Mouse (Mus musculus): ENCODE results near the gene Klhl35.
A peak's percentile ranks its signal among the peaks of the same experiment; 100 is the strongest.

Klhl35 gene

DNA sequence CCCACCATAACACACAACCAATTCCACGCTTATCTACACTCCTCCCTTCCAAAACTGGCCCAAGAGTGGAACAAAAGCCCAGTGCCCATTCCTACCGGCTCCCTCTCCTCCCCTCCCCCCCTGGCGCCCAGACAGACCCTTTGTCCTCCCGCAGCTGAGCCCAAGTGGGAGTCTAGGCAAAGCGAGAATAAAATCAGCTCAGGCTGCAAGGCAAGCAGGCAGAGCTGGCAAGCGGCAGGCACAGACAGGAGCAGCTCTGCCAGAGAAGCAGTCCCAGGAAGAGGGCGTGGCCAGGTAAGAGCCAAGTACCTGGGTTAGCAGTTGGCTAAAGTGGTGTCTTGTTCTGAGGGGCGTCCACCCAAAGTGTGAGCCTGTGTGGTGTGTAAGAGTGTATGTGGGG lies at the start of gene Klhl35:
TSS of gene Klhl35 (plus strand) at position 194 of the 400 bp plus-strand sequence.
- DNase-seq (ENCODE audit: low read depth, low spot score) = no peak

DNA sequence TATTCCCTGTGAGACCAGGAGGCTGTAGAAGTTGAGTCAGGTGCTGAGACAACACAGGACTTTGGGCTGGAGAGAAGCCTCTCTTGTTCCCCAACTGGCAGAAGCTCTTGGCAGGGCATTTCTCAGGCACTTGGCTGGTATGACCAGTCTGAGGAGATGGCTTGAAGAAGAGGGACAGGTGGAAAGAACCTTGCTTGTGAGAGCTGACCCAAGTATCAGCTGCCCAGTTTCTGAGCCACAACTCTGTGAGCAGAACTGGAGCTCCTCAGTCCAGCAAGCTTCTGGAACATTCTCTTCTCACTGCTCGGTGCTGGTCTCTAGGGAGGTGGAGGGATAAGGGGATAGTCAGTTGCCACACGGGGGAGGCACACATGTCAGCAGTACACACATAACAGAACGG lies 46.5 kb upstream of the Klhl35 start:
- DNase-seq (ENCODE audit: low read depth, low spot score) = no peak

DNA sequence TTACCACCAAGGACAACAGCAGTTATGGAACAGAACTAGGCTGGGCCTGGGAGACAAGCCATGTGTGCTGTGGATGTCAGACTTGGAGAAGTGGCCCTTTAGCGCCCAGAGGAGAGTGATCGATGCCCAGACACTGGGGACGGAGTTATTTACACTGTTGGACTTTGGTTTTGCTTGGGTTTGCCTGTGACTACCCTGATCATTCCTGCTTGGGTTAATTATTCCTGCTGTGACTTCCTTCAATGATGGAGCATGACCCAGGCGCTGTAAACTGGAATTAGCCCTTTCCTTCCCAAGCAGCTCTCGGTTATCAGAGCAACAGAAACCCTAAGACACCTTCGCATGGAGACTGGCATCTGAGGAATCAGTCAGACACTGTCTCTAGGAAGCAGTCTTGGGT lies 44.8 kb upstream of the Klhl35 start:
- DNase-seq (ENCODE audit: low read depth, low spot score) = no peak

DNA sequence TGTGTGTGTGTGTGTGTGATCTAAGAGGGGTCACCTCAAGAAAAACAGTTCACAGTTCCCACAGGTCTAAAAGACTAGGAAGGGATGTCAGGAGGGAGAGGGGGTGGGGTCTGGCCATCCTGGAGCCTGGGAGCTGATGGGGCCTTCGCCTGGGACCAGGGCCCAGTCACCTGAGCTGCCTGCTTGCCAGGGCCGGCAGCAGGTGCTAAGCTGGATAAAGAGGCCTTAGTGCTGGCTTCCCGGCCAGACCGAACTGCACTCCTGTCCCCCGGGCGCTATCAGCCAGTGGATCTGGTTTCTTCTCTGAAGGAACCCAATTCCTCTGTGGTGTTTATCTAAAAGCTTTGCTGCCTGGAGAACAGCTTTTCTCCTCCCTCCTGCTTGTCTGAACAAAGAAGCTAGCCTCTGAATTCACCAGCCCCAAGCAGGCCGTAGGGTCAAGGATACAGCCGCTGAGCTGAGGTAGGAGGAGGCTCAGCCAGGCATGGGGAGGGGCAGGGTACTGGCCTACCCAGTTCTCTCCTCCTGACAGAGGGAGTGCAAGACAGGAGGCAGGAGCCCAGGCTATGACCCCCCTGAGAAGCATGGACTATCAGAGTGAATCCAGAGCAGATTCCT lies 41.2 kb upstream of the Klhl35 start:
- DNase-seq (ENCODE audit: low read depth, low spot score) = no peak

DNA sequence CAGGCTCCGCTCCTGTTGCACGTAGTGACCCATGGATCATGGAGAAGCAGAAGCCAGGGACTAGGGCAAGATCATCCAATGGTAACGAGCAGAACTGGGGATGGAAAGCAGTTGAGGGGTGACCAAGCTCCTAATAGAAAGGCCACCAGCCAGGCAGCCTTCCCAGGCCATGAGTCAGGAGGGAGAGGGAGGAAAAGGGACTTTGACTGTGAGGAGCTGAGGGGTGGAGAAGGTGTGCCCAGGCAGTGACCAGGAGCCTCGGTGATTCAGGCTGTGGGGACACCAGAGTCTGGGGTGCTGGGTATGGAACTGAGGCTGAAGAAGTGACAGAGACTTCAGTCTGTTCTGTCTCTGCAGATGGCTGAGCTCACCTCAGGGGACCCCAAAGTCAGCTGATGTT lies 40.1 kb upstream of the Klhl35 start:
- DNase-seq (ENCODE audit: low read depth, low spot score) = no peak

DNA sequence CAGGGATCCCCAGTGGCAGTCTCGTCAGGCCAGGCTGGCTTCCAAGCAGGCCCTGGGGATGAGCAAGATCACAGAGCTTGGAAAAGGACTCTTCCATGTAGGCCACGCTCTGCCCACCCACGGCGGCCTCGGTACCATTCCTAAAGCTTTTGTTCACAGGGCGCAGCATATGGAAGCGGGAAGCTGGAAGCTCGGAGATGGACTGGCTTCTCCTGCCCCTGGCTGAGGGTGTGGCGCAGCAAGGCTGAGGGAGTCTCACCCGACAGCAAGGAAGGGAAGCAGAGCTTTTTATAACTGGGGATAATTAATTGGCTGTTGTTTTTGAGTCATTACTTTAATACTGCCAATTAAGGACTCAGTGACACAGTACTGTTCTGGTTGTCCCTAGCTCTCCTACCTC lies 38.8 kb upstream of the Klhl35 start:
- no peak for DNase-seq (ENCODE audit: low read depth, low spot score)

DNA sequence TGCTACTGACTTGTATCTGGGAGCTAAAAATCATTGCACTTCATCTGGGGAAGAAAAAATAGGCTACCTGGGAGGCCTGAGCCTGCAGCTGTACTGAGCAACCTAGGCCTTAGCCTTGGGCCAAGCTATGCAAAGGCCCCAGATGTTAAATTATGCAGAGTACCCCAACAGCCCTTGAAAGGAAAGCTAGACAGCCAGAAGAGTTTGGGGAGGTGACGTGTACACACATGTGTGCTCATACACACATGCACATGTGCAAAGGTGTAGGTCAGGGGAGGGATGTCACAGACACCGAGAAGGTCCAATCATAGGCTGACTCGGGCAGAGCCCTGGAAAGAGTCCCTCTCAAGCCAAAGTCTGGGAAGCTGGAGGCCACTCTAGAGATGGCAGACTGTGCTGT lies 37.8 kb upstream of the Klhl35 start:
- DNase-seq (ENCODE audit: low read depth, low spot score) = no peak

DNA sequence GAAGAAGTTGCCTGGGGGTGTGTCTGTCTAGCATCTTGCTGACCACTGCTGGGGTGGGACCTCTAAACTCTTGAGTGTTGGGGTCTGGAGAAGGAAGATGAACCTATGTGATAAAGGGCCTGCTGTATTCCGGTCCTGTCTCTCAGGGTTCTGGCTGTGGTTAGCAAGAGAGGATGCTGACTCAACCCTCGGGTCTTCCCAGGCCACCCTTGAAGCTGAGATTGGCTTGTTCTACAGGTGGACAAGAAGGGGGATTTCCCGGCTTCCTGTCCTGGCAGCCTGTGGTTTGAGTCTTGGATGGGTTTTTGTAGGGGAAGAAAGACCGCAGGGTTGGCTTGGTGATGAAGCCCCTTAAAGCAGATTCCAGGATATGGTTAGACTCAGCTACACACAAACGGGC lies 37.0 kb upstream of the Klhl35 start:
- peak; percentile 59 for DNase-seq (ENCODE audit: low read depth, low spot score)

DNA sequence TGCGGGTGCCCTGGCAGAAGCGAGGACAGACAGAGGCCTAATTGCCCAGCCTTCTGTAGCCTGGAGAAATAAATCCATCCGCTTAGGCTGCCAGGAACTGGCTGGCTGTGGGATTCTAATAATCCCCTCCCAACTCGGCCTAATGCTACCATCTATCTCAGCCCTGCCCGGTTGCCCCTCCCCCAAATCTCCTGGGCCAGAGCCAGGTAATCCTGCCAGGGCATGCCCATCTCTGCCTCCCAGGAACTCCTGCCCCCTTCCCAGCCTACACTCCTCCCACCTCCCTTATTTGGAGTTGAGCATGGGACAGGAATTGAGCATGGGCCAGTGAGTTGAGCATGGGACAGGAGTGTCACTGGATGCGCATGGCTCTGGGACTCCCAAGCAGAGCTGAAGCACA lies 36.0 kb upstream of the Klhl35 start:
- DNase-seq (ENCODE audit: low read depth, low spot score) = no peak

DNA sequence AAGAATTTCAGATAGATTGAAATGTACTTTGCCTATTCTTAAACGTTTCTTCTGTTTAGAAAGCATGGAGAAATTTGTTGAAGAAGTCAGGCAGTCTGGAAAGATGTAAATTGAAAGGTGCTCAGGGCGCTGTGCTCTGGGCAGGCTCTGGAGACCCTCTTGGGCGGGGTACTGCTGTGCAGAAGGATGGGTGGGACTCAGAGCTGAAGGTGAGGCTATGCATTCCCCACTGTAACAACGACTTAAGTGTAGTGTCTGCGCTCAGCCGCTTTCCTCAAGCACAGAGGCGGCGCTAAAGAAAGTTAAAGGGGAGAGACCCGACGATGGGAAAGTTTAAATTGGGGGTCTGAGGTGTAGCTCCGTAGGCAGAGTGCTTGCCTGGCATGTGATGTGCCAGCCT lies 35.6 kb upstream of the Klhl35 start:
- DNase-seq (ENCODE audit: low read depth, low spot score) = no peak

DNA sequence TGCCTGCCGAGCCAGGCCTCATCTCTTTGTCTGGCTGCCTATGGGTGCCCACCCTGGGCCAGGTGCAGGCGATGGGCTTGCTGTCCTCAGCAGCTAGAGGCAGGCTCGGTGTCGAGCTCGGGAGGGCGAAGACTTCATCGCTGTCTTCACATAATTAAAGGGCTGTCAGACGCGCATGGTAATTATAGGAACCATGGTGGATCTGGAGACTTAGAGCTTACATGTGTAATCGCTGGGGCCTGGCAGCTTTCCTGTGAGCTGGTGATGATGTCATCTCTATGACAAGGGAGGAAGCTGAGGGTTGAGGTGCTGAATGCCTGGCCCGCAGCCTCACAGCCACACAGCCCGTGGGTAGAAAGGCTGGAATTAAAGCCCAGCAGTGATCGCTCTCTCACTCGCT lies 33.6 kb upstream of the Klhl35 start:
- peak; percentile 68 for DNase-seq (ENCODE audit: low read depth, low spot score)

DNA sequence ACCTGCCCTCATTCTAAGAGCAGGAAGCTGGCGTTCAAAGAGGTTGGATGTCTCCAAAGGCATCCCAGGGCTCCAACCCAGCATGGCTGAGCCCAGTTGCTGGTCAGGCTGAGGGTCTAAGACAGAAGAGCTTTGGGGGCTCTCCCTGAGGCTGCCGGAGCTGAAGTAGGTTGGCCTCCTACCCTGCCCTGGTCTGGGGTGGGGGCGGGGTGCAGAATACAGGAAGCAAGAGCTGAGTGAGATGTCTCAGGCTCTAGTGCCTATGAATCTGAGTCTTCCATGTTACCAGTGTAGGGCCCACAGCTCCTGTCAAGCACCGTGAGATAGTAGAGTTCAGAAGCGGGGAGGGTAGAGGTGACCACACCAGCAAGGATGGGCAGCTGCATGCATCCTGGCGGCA lies 32.9 kb upstream of the Klhl35 start:
- peak; percentile 24 for DNase-seq (ENCODE audit: low read depth, low spot score)

DNA sequence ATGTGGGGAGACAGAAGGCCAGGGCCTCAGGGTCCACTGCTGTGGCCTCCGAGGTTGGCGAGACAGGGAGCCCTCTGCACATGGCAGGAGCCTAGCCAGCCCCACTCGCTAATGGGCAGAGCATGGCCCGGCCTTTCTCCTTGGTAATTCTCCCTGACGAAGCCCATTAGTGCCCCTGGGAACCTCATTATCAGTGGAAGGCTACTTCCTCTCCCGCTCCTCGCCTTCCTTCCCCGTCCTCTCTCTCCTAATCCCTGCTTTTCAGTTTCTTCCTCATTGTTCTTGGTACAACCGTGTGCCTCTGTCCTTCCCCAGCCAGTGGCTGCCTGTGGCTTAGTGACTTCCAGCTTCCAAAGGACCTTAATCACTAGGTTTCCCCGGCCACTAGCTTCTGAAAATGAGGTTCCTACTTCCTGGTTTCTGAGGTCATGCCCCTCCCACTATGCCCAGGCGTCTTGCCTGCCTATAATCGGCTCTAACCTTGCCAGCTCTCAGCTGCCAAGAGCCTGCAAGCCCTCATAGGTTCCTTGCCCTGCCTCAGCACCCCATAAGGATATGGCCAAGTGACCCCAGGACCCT lies 31.0 kb upstream of the Klhl35 start:
- peak; percentile 41 for DNase-seq (ENCODE audit: low read depth, low spot score)

DNA sequence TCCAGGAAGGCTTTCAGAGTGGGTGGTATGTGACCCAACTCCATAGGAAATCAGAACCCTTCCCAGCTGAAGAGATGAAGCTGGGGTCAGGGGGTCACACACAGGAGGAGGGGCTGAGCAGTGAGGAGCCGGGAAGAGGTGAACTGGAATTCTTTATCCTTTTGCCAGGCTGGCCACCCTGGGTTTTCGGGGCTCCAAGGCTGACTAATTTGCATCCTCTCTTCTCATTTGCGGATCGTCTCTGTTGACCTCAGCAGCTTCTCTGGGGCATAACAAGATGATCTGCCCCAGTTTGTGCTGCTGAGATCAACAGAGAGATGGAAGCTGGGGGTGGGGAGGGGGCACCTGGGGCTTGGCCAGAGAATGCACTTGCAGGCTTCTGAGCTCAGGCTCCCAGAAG lies 29.3 kb upstream of the Klhl35 start:
- no peak for DNase-seq (ENCODE audit: low read depth, low spot score)

DNA sequence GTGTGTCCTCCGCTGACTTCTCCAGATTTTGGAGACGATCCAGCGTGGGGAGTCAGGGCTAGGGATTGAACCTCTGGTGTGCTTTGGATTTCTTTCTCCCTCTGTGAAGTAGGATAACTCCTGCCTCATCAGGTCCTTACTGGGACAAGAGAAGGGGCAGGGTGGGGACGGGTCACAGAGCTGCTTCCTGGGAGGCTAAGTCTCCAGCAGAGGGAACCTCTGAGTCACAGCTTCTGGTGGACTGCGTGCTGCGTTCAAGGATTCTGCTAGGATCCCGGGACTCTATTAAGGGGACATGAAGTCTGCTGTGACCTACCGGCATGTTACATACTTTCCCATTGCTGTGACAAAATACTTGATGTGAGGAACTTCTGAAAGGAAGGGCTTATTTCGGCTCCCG lies 26.9 kb upstream of the Klhl35 start:
- DNase-seq (ENCODE audit: low read depth, low spot score) = no peak

DNA sequence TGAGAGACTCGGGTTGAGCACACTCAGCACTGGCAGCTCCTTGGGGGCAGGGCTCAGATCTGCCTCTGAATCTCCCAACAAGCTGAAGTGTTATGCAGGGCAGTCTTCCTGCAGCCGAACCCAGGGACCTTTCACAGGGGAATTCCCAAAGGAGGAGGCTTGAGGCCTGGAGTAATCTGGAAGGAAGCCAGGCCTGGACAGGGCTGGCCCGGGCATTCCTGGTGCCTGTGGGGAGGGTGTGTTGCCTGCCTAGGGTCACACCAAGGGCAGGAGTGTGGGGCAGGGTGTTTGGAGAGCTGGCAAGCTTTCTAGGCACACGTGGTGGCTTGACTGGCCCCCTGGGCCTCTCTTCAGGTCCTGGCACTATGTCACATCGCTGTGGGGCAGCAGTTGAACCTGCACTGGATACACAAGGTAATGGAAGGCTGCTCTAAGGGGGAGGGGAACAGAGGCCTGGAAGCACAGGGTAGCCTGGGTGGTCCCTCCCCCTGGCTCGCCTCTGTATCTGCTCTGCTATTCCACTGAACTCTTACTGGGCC lies 24.2 kb upstream of the Klhl35 start:
- DNase-seq (ENCODE audit: low read depth, low spot score) = no peak

DNA sequence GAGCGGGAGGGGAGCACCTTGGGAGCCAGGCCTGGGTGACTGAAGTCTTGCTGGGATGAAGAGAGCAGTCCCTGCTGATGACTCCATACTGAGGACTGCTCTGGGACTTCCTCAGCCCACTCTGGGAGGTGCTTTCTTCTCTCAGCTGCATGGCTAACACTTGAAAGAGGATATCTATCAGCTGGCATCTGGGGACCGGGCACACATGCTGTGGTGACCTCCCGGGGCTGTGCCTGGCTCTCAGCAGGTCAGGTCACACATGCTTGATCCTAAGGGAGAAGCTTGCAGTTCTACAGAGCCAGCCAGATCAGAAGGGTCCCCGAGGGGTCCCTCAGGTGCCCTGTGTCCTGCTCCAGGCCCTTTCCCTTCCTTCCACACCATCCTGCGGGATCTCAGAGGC lies 22.6 kb upstream of the Klhl35 start:
- no peak for DNase-seq (ENCODE audit: low read depth, low spot score)

DNA sequence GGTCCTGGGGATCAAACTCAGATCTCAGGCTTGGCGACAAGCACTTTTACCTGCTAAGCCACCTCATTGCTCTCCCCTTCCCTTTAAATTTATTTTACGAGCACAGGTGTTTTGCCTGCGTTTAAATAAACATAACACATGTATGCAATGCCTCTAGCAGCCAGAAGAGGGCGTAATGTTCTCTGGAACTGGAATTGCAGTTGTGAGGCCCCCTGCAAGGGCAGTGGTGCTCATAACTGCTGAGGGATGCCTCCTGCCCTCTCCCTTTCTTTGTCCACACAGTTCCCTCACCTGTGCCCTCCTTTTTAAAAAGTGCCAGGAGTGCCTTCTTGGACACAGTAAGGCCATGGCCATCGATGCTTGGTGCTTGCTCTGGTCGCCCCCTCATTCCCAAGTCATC lies 21.8 kb upstream of the Klhl35 start:
- DNase-seq (ENCODE audit: low read depth, low spot score) = no peak

DNA sequence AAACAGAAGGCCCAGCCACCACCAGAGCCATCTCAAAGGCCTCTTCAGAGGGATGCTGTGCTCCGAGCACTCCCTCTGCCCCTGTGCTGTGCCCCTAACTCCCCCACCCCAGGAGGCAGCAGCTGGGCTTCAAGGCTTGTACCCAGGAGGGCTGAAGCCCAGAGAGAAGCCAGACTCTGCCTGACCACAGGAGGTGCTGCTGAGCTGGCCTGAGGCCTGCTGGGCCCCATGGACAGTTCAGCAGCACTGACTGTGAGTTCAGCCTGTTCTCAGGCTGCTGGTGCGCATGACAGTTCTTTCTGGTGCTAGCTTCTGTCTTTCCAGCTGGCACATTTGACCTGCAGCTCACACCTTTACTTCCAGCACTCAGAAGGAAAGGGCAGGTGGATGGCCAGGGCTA lies 20.0 kb upstream of the Klhl35 start:
- no peak for DNase-seq (ENCODE audit: low read depth, low spot score)

DNA sequence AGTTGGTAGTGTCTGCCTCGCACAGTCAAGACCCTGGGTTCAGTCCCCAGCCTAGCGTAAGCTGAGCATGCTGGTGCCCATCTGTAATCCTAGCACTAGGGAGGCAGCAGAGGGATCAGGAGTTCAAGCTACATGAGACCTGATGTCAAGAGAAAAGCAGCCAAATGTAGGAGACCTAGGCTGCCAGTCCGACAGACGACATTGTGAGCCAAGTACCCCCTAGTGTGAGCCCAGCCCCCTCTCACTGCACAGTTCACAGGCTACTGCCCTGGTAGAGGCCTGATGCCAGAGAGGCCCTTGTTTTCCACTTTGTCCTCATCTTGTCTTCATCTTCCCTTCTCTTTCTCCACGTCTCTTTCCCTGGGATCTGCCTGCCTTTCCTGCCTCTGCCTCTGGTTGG lies 18.5 kb upstream of the Klhl35 start:
- DNase-seq (ENCODE audit: low read depth, low spot score) = no peak

DNA sequence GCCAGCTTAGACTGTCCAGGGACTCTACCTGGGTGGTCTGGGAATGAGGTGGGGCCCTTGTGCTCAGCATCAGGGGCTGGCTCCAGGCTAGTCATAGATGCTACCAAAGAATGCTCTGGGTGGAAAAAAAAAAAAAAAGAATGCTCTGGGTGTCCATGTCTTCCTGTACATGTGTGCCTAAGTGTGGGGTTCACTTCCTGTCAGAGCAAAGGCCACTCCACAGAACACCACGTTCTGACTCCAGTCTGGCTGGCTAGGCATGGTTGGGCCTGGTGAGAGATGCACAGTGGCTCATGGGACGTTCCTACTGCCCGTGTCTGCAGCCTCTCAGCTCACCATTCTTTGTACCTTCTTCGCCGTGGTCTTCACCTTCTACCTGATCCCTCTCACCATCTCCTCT lies 17.2 kb upstream of the Klhl35 start:
- DNase-seq (ENCODE audit: low read depth, low spot score) = no peak

DNA sequence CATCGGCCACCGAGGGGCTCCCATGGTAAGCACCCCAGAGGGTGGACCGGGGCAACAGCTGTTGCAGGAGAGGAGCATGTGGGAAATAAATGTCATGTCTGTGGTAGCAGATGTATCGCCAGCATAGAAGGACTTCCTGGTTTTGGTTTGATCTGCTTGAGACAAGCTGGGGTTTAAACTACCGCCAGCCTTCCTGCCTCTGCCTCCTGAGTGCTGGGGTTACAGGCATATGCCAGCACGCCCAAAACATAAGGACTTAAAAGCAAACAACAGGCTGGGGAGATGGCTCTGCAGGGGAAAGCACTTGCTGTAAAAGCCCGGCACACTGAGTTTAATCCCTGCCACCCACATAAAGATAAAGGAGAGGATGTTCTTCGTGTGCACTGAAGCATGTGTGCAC lies 16.7 kb upstream of the Klhl35 start:
- DNase-seq (ENCODE audit: low read depth, low spot score) = peak; percentile 60

DNA sequence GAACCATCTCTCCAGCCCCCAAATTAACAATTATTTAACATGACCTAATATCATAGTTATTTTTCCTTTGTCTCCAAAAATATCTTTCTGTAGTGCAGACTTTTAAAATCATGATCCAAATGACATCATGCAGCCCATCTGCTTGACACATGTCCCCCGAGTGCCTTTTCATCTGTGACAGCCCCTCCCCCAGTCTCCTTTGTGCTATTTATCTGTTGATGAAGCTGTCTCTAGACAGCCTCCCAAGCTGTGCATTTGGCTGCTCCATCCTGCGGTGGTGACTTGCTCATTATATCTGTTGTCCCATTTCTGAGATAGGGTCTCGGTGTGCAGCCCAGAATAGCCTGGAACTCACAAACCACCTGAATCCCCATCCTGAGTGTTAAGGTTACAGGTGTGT lies 16.1 kb upstream of the Klhl35 start:
- DNase-seq (ENCODE audit: low read depth, low spot score) = no peak

DNA sequence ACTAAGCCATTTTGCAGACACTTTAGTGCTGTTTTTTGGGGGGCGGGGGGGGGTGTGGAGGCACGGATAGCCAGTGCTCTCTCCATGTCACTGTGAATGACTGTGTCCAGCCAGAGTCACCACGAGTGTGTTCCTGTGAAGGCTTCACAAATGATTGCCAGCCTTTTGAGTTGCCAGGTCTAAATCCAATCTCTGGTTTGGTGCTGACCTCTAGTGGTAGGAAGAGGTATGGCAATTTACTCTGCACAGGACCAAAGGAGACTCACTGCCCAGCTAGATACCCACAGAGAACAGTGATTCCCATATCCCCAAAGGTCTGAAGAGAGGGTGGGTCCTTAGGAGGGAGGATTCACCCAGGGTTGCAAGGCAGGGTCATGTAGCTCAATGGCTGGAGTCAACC lies 15.1 kb upstream of the Klhl35 start:
- DNase-seq (ENCODE audit: low read depth, low spot score) = peak; percentile 77
